Mouse (Mus musculus) heart, adult 2 months (tissue): Measurements from ENCODE around the gene 4930539E08Rik.

Source experiments
- CTCF ChIP-seq: fragments of 200-600 bp; IDR thresholded peaks from 2 replicates; pipeline ENCODE4 v1.8.1; 2022; ENCODE audit warnings: antibody characterized with exemption, mild to moderate bottlenecking, moderate library complexity
- EP300 ChIP-seq: fragments of 200-500 bp; IDR thresholded peaks from 2 replicates; pipeline ENCODE4 v1.6.1; 2011; ENCODE audit warnings: low read depth, low read length, control low read depth; ENCODE audit not compliant: insufficient read depth
- POLR2A ChIP-seq: fragments of 200-500 bp; IDR thresholded peaks from 2 replicates; pipeline ENCODE4 v1.6.1; 2011; ENCODE audit warnings: mild to moderate bottlenecking, low read depth, low read length, control low read depth; ENCODE audit not compliant: insufficient read depth

DNA sequence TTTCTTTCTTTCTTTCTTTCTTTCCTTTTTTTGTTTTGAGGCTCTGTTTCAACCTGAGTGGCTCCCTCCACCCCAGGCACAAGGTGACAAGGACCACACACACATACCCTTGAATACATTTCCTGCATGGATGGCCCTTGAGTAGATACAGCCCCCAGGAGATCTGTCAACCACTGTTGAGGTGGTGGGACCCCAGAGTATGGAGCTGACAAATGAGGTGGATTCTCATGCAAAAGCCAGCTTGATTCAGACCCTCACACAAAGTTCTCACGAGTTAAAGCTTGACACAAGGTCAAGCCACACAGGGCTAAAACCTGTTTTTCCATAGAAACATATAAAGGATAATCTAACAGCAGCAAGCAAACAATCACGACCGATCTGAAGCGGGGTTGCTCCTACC lies 17.1 kb upstream of the 4930539E08Rik start:
- no peak for TF ChIP-seq POLR2A
- no peak for TF ChIP-seq CTCF
- TF ChIP-seq EP300: no peak
